Mouse (Mus musculus) megakaryocyte, embryonic 14.5 days (primary cell): ENCODE data around the gene Mterf4.

Experiments
- FLI1 ChIP-seq: IDR thresholded peaks from 2 replicates; pipeline ENCODE4 v1.6.1; 2012; ENCODE audit warnings: low read length, inconsistent platforms, mixed read lengths
- GATA1 ChIP-seq: IDR thresholded peaks from 3 replicates; pipeline ENCODE4 v1.6.1; 2012; ENCODE audit warnings: mixed read lengths, low read length, inconsistent platforms, borderline replicate concordance

GRCm38 (mm10) chr1:93299791-93300190, 5.9 kb downstream of the Mterf4 start:
- TF ChIP-seq GATA1 (no peak), FLI1 (no peak)
